Mouse (Mus musculus): ENCODE measurements at regions not wholly inside any gene's neighbourhood (a gene's known extent, or its start where the extent isn't known, plus 50 kb on each side); places are given as distances from the start of the nearest gene placed in this dataset.

- ATAC-seq (ENCODE audit: low FRiP score), result no peak
Observed at GRCm38 (mm10) chr15:97587571-97588205, 117.9 kb downstream of the Rpap3 start.

GRCm38 (mm10) chr15:97581724-97582154 lies 123.9 kb downstream of the Rpap3 start:
- peak; percentile 40; the same call in 1 of the 2 replicates for ATAC-seq (ENCODE audit: low FRiP score)
- H3K36me3 ChIP-seq (ENCODE audit: control insufficient read depth, insufficient read depth, low read length), result no peaks in the 10 kb centered on the region
- H3K27me3 ChIP-seq (ENCODE audit: control insufficient read depth, insufficient read depth, low read length), result no peaks in the 10 kb centered on the region
- no peak overlapping the region for H3K27ac ChIP-seq (ENCODE audit: low read depth, low read length)
- no peak overlapping the region for H3K4me3 ChIP-seq (ENCODE audit: low read depth, low read length)
- WGBS, result 27% methylated on average over 13 of the region's 13 CpGs
- peak; percentile 77 for DNase-seq (ENCODE audit: low spot score)
- H3K4me1 ChIP-seq (replicated peaks; ENCODE audit: control insufficient read depth, insufficient read depth, low read length), result no peaks in the 10 kb centered on the region
- no peak overlapping the region for H3K9ac ChIP-seq (ENCODE audit: low read depth, low read length)
- no peak overlapping the region for H3K4me2 ChIP-seq (replicated peaks; ENCODE audit: low read depth, low read length)
- no peaks in the 10 kb centered on the region for H3K9me3 ChIP-seq (ENCODE audit: control insufficient read depth, low read length)

More at GRCm38 (mm10) chr15:97587571-97588205, 117.9 kb downstream of the Rpap3 start:
- WGBS, result 84% methylated on average over 5 of the region's 5 CpGs
- H3K9me3 ChIP-seq (ENCODE audit: control insufficient read depth, low read length), result no peaks in the 10 kb centered on the region
- H3K4me1 ChIP-seq (replicated peaks; ENCODE audit: control insufficient read depth, insufficient read depth, low read length), result no peaks in the 10 kb centered on the region
- no peak overlapping the region for H3K4me2 ChIP-seq (replicated peaks; ENCODE audit: low read depth, low read length)
- no peak overlapping the region for H3K27ac ChIP-seq (ENCODE audit: low read depth, low read length)
- no peaks in the 10 kb centered on the region for H3K36me3 ChIP-seq (ENCODE audit: control insufficient read depth, insufficient read depth, low read length)
- no peaks in the 10 kb centered on the region for H3K27me3 ChIP-seq (ENCODE audit: control insufficient read depth, insufficient read depth, low read length)
- DNase-seq (ENCODE audit: low spot score), result no peak
- no peak overlapping the region for H3K4me3 ChIP-seq (ENCODE audit: low read depth, low read length)
- no peak overlapping the region for H3K9ac ChIP-seq (ENCODE audit: low read depth, low read length)

DNA sequence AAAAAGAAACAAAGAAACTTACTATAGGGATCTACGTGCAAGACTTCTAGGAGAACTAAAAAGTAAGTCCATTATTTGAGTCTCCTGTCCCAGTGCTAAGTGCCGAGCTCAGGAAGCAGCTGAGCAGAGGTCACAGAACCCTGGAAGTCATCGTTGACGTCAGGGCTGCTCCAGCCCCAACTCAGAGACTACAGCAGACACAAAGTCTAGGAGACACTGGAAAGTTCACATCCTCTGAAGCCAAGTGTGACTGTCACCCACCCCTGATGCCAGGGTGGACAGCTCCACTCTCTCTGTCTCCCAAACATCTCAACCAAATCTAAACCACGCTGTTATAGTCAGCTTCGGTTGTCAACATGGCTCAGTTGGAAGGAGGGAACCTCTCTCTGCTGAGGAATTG lies 124.9 kb downstream of the Rpap3 start:
- H3K36me3 ChIP-seq (ENCODE audit: control insufficient read depth, insufficient read depth, low read length), result no peaks in the 10 kb centered on the region
- no peaks in the 10 kb centered on the region for H3K4me1 ChIP-seq (replicated peaks; ENCODE audit: control insufficient read depth, insufficient read depth, low read length)
- no peak overlapping the region for H3K4me3 ChIP-seq (ENCODE audit: low read depth, low read length)
- WGBS, result 78% methylated on average over 6 of the region's 6 CpGs
- H3K4me2 ChIP-seq (replicated peaks; ENCODE audit: low read depth, low read length), result no peak overlapping the region
- no peak for DNase-seq (ENCODE audit: low spot score)
- no peak for ATAC-seq (ENCODE audit: low FRiP score)
- H3K9me3 ChIP-seq (ENCODE audit: control insufficient read depth, low read length), result no peaks in the 10 kb centered on the region
- H3K9ac ChIP-seq (ENCODE audit: low read depth, low read length), result no peak overlapping the region
- no peaks in the 10 kb centered on the region for H3K27me3 ChIP-seq (ENCODE audit: control insufficient read depth, insufficient read depth, low read length)
- H3K27ac ChIP-seq (ENCODE audit: low read depth, low read length), result no peak overlapping the region

GRCm38 (mm10) chr15:97578046-97578445 lies 127.6 kb downstream of the Rpap3 start:
- Histone ChIP-seq H3K4me1 (replicated peaks; ENCODE audit: control insufficient read depth, insufficient read depth, low read length) (no peaks in the 10 kb centered on the region), H3K4me3 (ENCODE audit: low read depth, low read length) (no peak overlapping the region), H3K9ac (ENCODE audit: low read depth, low read length) (no peak overlapping the region), H3K36me3 (ENCODE audit: control insufficient read depth, insufficient read depth, low read length) (no peaks in the 10 kb centered on the region), H3K9me3 (ENCODE audit: control insufficient read depth, low read length) (no peaks in the 10 kb centered on the region), H3K27ac (ENCODE audit: low read depth, low read length) (no peak overlapping the region), H3K27me3 (ENCODE audit: control insufficient read depth, insufficient read depth, low read length) (no peaks in the 10 kb centered on the region), H3K4me2 (replicated peaks; ENCODE audit: low read depth, low read length) (no peak overlapping the region)
- WGBS, result 91% methylated on average over 3 of the region's 3 CpGs
- DNase-seq (ENCODE audit: low spot score), result no peak
- no peak for ATAC-seq (ENCODE audit: low FRiP score)

GRCm38 (mm10) chr15:97577196-97577595 lies 128.4 kb downstream of the Rpap3 start:
- Histone ChIP-seq H3K27ac (ENCODE audit: low read depth, low read length) (no peak overlapping the region), H3K4me2 (replicated peaks; ENCODE audit: low read depth, low read length) (no peak overlapping the region), H3K4me1 (replicated peaks; ENCODE audit: control insufficient read depth, insufficient read depth, low read length) (no peaks in the 10 kb centered on the region), H3K27me3 (ENCODE audit: control insufficient read depth, insufficient read depth, low read length) (no peaks in the 10 kb centered on the region), H3K9me3 (ENCODE audit: control insufficient read depth, low read length) (no peaks in the 10 kb centered on the region), H3K4me3 (ENCODE audit: low read depth, low read length) (no peak overlapping the region), H3K36me3 (ENCODE audit: control insufficient read depth, insufficient read depth, low read length) (no peaks in the 10 kb centered on the region), H3K9ac (ENCODE audit: low read depth, low read length) (no peak overlapping the region)
- no peak for ATAC-seq (ENCODE audit: low FRiP score)
- DNase-seq (ENCODE audit: low spot score), result no peak
- WGBS, result 86% methylated on average over 8 of the region's 8 CpGs

GRCm38 (mm10) chr15:97572639-97573038 lies 133.0 kb downstream of the Rpap3 start:
- Histone ChIP-seq H3K4me1 (replicated peaks; ENCODE audit: control insufficient read depth, insufficient read depth, low read length) (no peaks in the 10 kb centered on the region), H3K4me3 (ENCODE audit: low read depth, low read length) (no peak overlapping the region), H3K4me2 (replicated peaks; ENCODE audit: low read depth, low read length) (no peak overlapping the region), H3K9ac (ENCODE audit: low read depth, low read length) (no peak overlapping the region), H3K27ac (ENCODE audit: low read depth, low read length) (no peak overlapping the region), H3K27me3 (ENCODE audit: control insufficient read depth, insufficient read depth, low read length) (no peaks in the 10 kb centered on the region), H3K9me3 (ENCODE audit: control insufficient read depth, low read length) (no peaks in the 10 kb centered on the region), H3K36me3 (ENCODE audit: control insufficient read depth, insufficient read depth, low read length) (no peaks in the 10 kb centered on the region)
- WGBS, result 84% methylated on average over 8 of the region's 8 CpGs
- DNase-seq (ENCODE audit: low spot score), result no peak
- no peak for ATAC-seq (ENCODE audit: low FRiP score)

DNA sequence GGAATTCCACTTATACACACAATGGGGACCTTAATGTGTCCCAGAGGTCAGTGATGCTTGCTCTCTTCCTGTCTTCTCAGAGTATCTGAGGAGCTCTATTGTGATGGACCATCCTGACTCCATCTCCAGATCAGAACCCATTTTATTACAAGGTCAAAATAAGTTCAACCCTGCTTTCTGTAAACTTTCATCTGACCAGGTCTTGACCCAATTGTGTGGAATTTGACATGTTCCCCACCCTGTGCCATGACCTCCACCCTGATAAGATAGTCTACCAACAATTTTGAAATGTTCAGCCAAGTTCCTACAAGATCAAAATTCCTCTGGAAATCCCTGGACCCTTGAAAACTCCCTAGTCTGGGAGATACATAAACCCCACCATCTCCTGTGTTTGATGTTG lies 133.7 kb downstream of the Rpap3 start:
- H3K27ac ChIP-seq (ENCODE audit: low read depth, low read length), result no peak overlapping the region
- H3K4me1 ChIP-seq (replicated peaks; ENCODE audit: control insufficient read depth, insufficient read depth, low read length), result no peaks in the 10 kb centered on the region
- ATAC-seq (ENCODE audit: low FRiP score) (no peak), DNase-seq (ENCODE audit: low spot score) (no peak)
- H3K27me3 ChIP-seq (ENCODE audit: control insufficient read depth, insufficient read depth, low read length), result no peaks in the 10 kb centered on the region
- H3K4me3 ChIP-seq (ENCODE audit: low read depth, low read length), result no peak overlapping the region
- H3K9ac ChIP-seq (ENCODE audit: low read depth, low read length), result no peak overlapping the region
- no peaks in the 10 kb centered on the region for H3K36me3 ChIP-seq (ENCODE audit: control insufficient read depth, insufficient read depth, low read length)
- H3K4me2 ChIP-seq (replicated peaks; ENCODE audit: low read depth, low read length), result no peak overlapping the region
- H3K9me3 ChIP-seq (ENCODE audit: control insufficient read depth, low read length), result no peaks in the 10 kb centered on the region

GRCm38 (mm10) chr15:97560096-97560495 lies 145.5 kb downstream of the Rpap3 start:
- H3K36me3 ChIP-seq (ENCODE audit: control insufficient read depth, insufficient read depth, low read length), result no peaks in the 10 kb centered on the region
- WGBS, result 100% methylated on average over 3 of the region's 3 CpGs
- H3K27ac ChIP-seq (ENCODE audit: low read depth, low read length), result no peak overlapping the region
- DNase-seq (ENCODE audit: low spot score) (no peak), ATAC-seq (ENCODE audit: low FRiP score) (no peak)
- no peaks in the 10 kb centered on the region for H3K4me1 ChIP-seq (replicated peaks; ENCODE audit: control insufficient read depth, insufficient read depth, low read length)
- H3K4me2 ChIP-seq (replicated peaks; ENCODE audit: low read depth, low read length), result no peak overlapping the region
- H3K27me3 ChIP-seq (ENCODE audit: control insufficient read depth, insufficient read depth, low read length), result no peaks in the 10 kb centered on the region
- no peak overlapping the region for H3K9ac ChIP-seq (ENCODE audit: low read depth, low read length)
- H3K9me3 ChIP-seq (ENCODE audit: control insufficient read depth, low read length), result peaks cover 5% of the 10 kb centered on the region; the same call in 1 of the 2 replicates
- H3K4me3 ChIP-seq (ENCODE audit: low read depth, low read length), result no peak overlapping the region

DNA sequence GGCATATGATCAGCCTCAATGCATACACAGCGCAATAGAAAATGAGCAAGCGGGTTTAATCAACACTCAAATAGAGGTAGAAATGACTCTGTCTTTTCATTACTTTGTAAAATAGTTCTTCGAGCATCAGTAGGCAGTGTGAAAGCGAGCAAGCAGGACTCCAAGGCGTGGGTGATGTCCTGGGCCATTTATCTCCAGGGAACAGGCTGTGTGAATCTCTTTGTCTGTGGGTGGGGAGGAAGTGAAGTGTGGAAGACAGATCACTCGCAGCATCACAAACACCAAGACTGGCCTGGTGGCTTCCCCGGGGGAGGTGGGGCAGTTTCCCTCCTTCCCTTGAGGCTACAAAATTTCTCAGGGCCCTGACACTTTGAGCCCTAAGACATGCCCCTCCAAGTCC lies 146.9 kb downstream of the Rpap3 start:
- Histone ChIP-seq H3K9ac (ENCODE audit: low read depth, low read length) (no peak overlapping the region), H3K9me3 (ENCODE audit: control insufficient read depth, low read length) (peaks cover 5% of the 10 kb centered on the region; the same call in 1 of the 2 replicates), H3K27ac (ENCODE audit: low read depth, low read length) (no peak overlapping the region), H3K4me2 (replicated peaks; ENCODE audit: low read depth, low read length) (no peak overlapping the region), H3K4me3 (ENCODE audit: low read depth, low read length) (no peak overlapping the region), H3K36me3 (ENCODE audit: control insufficient read depth, insufficient read depth, low read length) (no peaks in the 10 kb centered on the region), H3K27me3 (ENCODE audit: control insufficient read depth, insufficient read depth, low read length) (no peaks in the 10 kb centered on the region), H3K4me1 (replicated peaks; ENCODE audit: control insufficient read depth, insufficient read depth, low read length) (no peaks in the 10 kb centered on the region)
- WGBS, result 84% methylated on average over 7 of the region's 7 CpGs
- ATAC-seq (ENCODE audit: low FRiP score) (no peak), DNase-seq (ENCODE audit: low spot score) (no peak)
